Mouse (Mus musculus) forebrain, embryonic 14.5 days (tissue): ENCODE results near the gene Rgs9. TPM values are rescaled to one million over a fixed set of nuclear protein-coding genes. Genes with fewer than 3 reads are reported as not detected.

Source experiments
- ATAC-seq: fragments of 200-750 bp; cut with Nextera tagmentation; 2 replicates; pipeline ENCODE4 v1.8.0; 2017; ENCODE audit warnings: mild to moderate bottlenecking, moderate library complexity
- DNase-seq: peaks from one replicate; pipeline ENCODE4 v3.0.0-alpha.2; 2015; ENCODE audit warnings: low spot score
- H3K27ac ChIP-seq: fragments of 300-500 bp; sonication (generic); 2 replicates; pipeline ENCODE4 v1.5.1; 2014; ENCODE audit warnings: low read depth, mild to moderate bottlenecking, control low read depth, low read length, moderate library complexity
- H3K27me3 ChIP-seq: fragments of 300-500 bp; sonication (generic); replicated peaks from 2 replicates; pipeline ENCODE4 v1.6.1; 2014; ENCODE audit warnings: low read length, control low read depth, mixed read lengths; ENCODE audit not compliant: control insufficient read depth, insufficient read depth
- H3K36me3 ChIP-seq: fragments of 300-500 bp; sonication (generic); 2 replicates; pipeline ENCODE4 v1.6.1; 2014; ENCODE audit warnings: low read length, control low read depth; ENCODE audit not compliant: control insufficient read depth, insufficient read depth
- H3K4me1 ChIP-seq: fragments of 300-500 bp; sonication (generic); 2 replicates; pipeline ENCODE4 v1.6.1; 2014; ENCODE audit warnings: antibody characterized with exemption, low read length, control low read depth; ENCODE audit not compliant: control insufficient read depth, insufficient read depth
- H3K4me2 ChIP-seq: fragments of 300-500 bp; sonication (generic); 2 replicates; pipeline ENCODE4 v1.6.1; 2014; ENCODE audit warnings: mild to moderate bottlenecking, control low read depth, low read length
- H3K4me3 ChIP-seq: fragments of 300-500 bp; sonication (generic); 2 replicates; pipeline ENCODE4 v1.5.1; 2014; ENCODE audit warnings: low read depth, low read length, control low read depth
- H3K9ac ChIP-seq: fragments of 300-500 bp; sonication (generic); 2 replicates; pipeline ENCODE4 v1.6.1; 2014; ENCODE audit warnings: mild to moderate bottlenecking, low read length, control low read depth, moderate library complexity
- H3K9me3 ChIP-seq: fragments of 300-500 bp; sonication (generic); replicated peaks from 2 replicates; pipeline ENCODE4 v1.6.1; 2016; ENCODE audit warnings: low read length, control low read depth, mixed read lengths; ENCODE audit not compliant: control insufficient read depth
- WGBS: fragments of 180-500 bp; shearing (Covaris S2); extraction: QIAGEN DNeasy Blood & Tissue Kit; methylation state at CpG from one replicate; pipeline ENCODE4 v1.1.7; 2014; 5-methylcytosine and 5-hydroxymethylcytosine counted together
- polyA plus RNA-seq: library from polyadenylated mRNA; unstranded; fragments of >200 nt; fragmentation: Nextera tagmentation; extraction: Ambion mirVana; gene quantifications from 2 replicates; pipeline ENCODE4 v1.2.1, GENCODE M21; 2014

The Rgs9 gene
- polyA plus RNA-seq, 1 experiment from 2014 or later = 4.3 TPM

DNA sequence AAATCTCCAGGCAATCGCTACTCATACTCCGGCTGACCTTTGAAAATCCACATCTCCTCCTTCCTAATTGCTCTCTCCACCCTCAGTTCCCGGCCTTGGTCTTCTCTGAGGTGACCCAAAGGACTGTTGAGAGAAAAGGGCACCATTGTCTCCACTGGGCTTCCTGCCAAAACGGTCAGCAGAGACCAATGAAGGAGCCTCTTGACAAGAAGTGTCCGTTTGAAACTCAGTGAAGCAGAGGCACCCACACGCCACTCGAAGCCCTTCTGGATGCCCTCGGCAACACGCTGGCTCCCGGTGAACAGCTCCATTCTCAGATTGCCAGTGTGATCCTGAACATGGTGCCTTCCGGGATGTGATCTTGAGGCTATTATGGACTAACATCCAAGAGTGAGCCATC lies 87.2 kb downstream of the Rgs9 start:
- Histone ChIP-seq H3K9me3 (no peaks in the 10 kb centered on the region), H3K9ac (no peak overlapping the region), H3K27ac (no peak overlapping the region), H3K4me3 (no peak overlapping the region), H3K36me3 (no peaks in the 10 kb centered on the region), H3K27me3 (no peaks in the 10 kb centered on the region), H3K4me1 (peaks cover 4% of the 10 kb centered on the region), H3K4me2 (no peak overlapping the region)
- 3% methylated on average over 11 of the region's 11 CpGs for WGBS
- ATAC-seq (peak; percentile 48; the same call in 1 of the 2 replicates), DNase-seq (peak; percentile 59)

DNA sequence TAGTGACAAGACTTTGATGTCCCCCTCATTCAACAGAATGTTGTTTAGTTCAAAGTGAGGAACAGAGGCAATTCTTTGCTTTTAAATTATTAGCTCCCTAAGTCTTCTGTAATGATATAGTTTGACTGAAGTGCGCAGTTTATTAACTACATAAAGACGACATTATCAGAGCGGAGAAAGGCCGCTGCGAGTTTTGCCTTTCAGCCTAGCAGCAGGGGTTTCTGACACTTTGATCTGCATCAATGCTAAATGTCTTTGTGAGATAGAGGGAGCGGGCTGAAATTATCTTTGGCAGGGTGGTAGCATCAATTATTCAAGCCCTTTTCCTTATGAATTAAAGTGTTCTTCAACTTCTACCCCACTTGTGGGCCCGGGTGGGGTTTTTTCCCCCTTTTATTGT lies 87.6 kb downstream of the Rgs9 start:
- no peak overlapping the region for H3K9ac ChIP-seq
- H3K27ac ChIP-seq = no peak overlapping the region
- peak; percentile 59 for DNase-seq
- WGBS = 6% methylated on average over 7 of the region's 7 CpGs
- H3K9me3 ChIP-seq = no peaks in the 10 kb centered on the region
- H3K27me3 ChIP-seq = no peaks in the 10 kb centered on the region
- H3K36me3 ChIP-seq = no peaks in the 10 kb centered on the region
- H3K4me3 ChIP-seq = no peak overlapping the region
- H3K4me2 ChIP-seq = no peak overlapping the region
- 0 out of 2 replicates have a peak, but pooled peaks have one; percentile 5 for ATAC-seq
- peaks cover 4% of the 10 kb centered on the region for H3K4me1 ChIP-seq

GRCm38 (mm10) chr11:109206732-109207131 lies 91.2 kb downstream of the Rgs9 start:
- 27% methylated on average over 13 of the region's 13 CpGs for WGBS
- Histone ChIP-seq H3K9ac (no peak overlapping the region), H3K4me1 (peaks cover 4% of the 10 kb centered on the region), H3K36me3 (no peaks in the 10 kb centered on the region), H3K4me3 (no peak overlapping the region), H3K9me3 (no peaks in the 10 kb centered on the region), H3K4me2 (no peak overlapping the region), H3K27ac (no peak overlapping the region), H3K27me3 (no peaks in the 10 kb centered on the region)
- ATAC-seq = no peak
- no peak for DNase-seq

DNA sequence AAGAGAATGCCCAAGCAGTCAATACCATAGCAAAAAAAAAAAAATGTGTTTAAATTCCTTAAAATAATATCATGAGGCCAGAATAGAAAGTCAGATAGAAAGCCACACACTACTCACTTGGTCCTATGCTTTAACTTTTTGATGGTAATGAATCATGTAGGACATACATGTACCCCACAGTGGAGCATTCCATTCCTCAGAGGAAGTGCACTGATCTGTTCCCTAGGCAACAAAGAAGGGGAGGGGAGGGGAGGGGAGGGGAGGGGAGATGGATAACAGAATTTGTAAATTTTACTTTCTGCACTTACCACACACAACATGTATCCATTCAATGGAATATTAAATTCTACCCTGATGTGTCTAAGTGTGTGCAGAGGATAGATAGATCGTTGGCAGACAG lies 91.9 kb downstream of the Rgs9 start:
- H3K4me3 ChIP-seq = no peak overlapping the region
- H3K27me3 ChIP-seq = no peaks in the 10 kb centered on the region
- ATAC-seq (no peak), DNase-seq (no peak)
- H3K36me3 ChIP-seq = no peaks in the 10 kb centered on the region
- H3K4me1 ChIP-seq = peaks cover 4% of the 10 kb centered on the region
- H3K9ac ChIP-seq = no peak overlapping the region
- no peak overlapping the region for H3K27ac ChIP-seq
- H3K4me2 ChIP-seq = no peak overlapping the region
- no peaks in the 10 kb centered on the region for H3K9me3 ChIP-seq
- 97% methylated on average over 1 of the region's 1 CpGs for WGBS

DNA sequence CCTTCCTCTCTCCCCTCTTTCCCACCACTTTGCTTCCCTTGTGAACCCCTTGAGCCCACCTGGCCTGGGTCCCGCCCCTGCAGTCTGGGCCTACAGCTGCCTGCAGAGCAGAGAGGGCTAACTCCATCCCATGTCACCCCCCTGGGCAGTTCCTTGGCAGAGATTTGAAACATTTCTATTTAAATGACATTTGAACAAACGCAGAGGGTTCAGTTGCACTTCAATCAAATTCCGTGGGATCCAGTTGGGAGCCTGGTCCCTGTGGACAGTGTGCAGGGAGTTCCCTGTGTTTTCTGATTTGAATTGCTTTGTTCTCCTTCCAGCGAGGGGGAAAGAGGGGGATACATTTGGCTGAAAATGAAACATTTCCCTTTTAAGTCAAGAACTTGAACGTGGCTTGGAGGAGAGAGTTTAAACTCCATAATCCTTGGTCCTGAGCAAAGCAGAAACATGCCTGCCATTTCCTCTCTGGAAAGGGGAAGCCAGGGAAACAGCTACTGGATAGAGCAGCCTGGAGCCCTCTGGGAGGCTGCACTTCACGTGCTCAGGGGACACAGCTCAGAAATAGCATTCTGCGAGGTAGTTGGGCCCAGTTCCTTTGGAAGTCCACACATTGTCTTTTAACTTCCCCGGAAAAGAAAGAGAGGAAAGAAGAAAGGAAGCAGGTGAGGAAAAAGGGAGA lies 98.2 kb downstream of the Rgs9 start:
- no peak overlapping the region; the same call in 1 of the 2 replicates for H3K27ac ChIP-seq
- no peak overlapping the region for H3K4me3 ChIP-seq
- H3K9ac ChIP-seq = no peak overlapping the region
- H3K4me2 ChIP-seq = no peak overlapping the region
- no peaks in the 10 kb centered on the region for H3K27me3 ChIP-seq
- ATAC-seq (peak; percentile 58; the same call in 1 of the 2 replicates), DNase-seq (peak; percentile 68)
- H3K4me1 ChIP-seq = peaks cover 5% of the 10 kb centered on the region; the same call in 1 of the 2 replicates
- 33% methylated on average over 8 of the region's 8 CpGs for WGBS
- no peaks in the 10 kb centered on the region for H3K9me3 ChIP-seq
- H3K36me3 ChIP-seq = no peaks in the 10 kb centered on the region

GRCm38 (mm10) chr11:109192673-109193557 lies 105.0 kb downstream of the Rgs9 start:
- Histone ChIP-seq H3K27ac (no peak overlapping the region), H3K27me3 (no peaks in the 10 kb centered on the region), H3K9ac (no peak overlapping the region), H3K4me2 (no peak overlapping the region), H3K4me1 (no peaks in the 10 kb centered on the region), H3K4me3 (no peak overlapping the region), H3K9me3 (no peaks in the 10 kb centered on the region), H3K36me3 (no peaks in the 10 kb centered on the region)
- DNase-seq = peak; percentile 84
- 50% methylated on average over 15 of the region's 15 CpGs for WGBS
- peak; percentile 71 for ATAC-seq

DNA sequence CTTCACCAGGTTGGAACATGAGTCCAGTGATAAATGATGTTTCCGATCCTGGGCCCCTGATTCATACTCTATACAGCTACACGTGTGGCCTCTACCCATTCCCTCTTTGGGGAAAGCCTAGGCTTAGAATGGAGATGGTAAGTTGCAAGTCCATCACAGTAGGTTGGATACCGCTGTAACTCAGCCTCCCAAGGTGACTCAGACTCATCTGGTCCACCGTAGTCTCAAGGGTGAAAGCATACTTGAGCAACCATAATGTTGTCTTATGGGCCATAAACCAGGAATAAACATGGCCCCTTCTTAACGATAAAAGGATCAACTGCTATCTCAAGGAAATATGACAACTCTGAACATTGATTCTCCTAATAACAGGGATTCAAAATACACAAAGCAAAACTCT lies 109.7 kb downstream of the Rgs9 start:
- Histone ChIP-seq H3K9ac (no peak overlapping the region), H3K27me3 (no peaks in the 10 kb centered on the region), H3K4me1 (no peaks in the 10 kb centered on the region), H3K9me3 (no peaks in the 10 kb centered on the region), H3K4me2 (no peak overlapping the region), H3K4me3 (no peak overlapping the region), H3K36me3 (no peaks in the 10 kb centered on the region), H3K27ac (no peak overlapping the region)
- WGBS = 92% methylated on average over 5 of the region's 5 CpGs
- ATAC-seq (no peak), DNase-seq (no peak)

DNA sequence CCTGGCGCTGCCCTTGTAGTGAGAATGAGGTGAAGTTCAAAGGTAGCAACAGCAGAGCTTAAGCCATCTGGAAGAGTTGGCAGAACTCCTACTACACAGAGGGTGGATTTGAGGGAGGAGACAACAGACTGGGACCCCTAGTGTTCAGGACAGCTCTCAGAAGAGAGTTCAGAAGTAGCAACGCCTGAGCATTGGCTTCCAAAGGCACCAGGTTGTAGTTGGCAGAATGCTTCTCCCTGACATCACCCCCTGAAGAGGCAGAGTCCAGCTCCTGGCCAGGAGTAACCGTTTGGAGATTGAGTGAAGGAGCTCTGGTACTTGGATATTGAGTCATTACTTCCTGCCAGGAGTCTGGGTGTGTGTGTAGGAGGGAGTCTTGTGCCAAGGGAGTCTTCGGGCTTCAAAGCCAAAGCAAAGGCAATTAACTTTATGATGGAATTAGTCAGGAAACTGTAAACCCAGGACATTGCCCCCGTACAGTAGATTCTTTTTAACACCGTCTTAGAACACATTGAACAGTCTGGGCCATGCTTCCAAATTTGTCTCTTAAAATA lies 110.2 kb downstream of the Rgs9 start:
- Histone ChIP-seq H3K9me3 (no peaks in the 10 kb centered on the region), H3K4me2 (no peak overlapping the region), H3K27me3 (no peaks in the 10 kb centered on the region), H3K9ac (no peak overlapping the region), H3K36me3 (no peaks in the 10 kb centered on the region), H3K4me1 (no peaks in the 10 kb centered on the region), H3K27ac (no peak overlapping the region), H3K4me3 (no peak overlapping the region)
- ATAC-seq (no peak), DNase-seq (no peak)
- WGBS = 83% methylated on average over 6 of the region's 6 CpGs
